Mouse (Mus musculus) layer of hippocampus, adult 8-10 months (tissue): ENCODE measurements around the gene Phactr4. TPM values are rescaled to one million over a fixed set of nuclear protein-coding genes. Genes with fewer than 3 reads are reported as not detected.
"Not testable (repeated sequence)": the region's sequence is repeated elsewhere in the genome, so short reads cannot be mapped to it uniquely, and the experiment has no call there.

ENCODE experiments used
- DNase-seq, 2 experiments: peaks; one replicate each; pipeline ENCODE4 v3.0.0; 2022; ENCODE audit warnings: low spot score in 2 of 2
- total RNA-seq, 4 experiments: library from RNA; stranded (reverse); gene quantifications; 2 replicates each; pipeline ENCODE4 v1.2.4; 2022

Phactr4 gene
- total RNA-seq, 4 experiments from 2014 or later: 9.0 to 14.0 (median 12.6) TPM

DNA sequence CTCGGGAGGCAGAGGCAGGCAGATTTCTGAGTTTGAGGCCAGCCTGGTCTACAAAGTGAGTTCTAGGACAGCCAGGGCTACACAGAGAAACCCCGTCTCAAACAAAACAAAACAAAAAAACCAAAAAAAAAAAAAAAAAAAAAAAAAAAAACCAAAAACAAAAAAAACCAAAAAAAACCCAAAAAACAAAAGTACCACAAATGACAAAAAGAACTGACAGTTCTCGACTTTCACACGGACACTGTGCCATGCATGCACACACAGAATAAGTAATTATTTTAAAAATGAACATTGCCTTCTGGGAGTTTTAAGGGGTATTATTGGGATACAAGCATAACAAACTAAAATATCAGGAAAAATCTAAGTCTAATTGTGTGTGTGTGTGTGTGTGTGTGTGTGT lies 9.0 kb downstream of the Phactr4 start:
- DNase-seq: not testable (repeated sequence)

DNA sequence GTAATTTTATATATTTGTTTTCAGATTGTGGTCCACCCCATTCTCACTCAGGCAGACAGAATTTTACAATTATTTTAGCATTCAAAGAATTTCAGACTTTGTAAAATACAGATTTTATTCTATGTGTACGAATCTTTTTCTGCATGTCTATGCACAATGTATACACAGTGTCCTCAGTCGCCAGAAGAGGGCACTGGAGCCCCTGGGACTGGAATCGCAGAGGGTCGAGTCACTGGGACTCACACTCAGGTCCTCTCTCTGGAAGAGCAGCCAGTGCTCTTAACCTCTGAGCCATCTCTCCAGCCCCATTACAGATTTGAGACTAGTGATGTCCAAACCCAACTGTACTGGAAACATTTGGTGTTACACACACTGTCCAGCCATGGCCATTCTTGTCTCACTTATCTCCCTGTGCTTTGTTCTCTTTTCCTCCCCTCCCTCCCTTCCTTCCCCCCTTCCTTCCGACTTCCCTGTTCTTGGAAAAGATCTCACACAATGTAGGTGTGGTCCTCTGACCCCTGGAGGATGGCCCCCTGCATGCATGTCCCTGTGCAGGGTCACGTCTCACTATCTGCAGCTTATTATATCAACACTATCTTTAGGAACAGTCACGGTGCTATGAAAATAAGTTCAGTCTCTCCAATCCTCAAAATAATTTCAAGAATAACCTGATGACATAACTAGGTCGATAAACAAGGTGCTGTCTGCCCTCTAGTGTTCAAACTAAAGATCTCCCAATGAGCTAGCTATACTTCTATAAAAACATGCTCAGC lies 10.8 kb downstream of the Phactr4 start:
- no peak for DNase-seq

DNA sequence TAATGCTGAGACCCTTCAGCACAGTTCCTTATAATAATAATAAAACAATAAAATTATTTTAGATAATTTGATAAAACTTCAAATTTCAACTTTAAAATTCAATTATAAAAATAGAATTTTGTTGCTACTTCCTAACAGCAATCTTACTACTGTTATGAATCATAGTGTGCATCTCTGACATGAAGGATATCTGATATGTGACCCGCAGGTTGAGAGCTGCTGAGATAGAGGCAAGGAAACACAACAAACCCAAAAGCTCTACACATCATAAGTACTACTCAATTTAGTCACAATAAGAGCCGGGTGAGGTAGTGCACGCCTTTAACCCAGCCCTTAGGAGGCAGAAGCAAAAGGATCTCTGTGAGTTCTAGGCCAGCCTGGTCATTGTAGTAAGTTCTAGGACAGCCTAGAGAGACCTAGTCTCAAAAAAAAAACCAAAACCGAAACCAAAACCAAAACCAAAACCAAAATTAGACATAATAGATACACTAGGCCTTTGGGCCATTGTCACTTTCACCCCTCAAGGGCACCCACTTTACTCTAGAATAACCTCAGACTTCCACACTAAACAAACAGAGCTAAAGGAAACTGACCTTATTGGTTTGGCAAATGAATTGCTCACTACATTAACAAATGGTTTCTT lies 12.6 kb downstream of the Phactr4 start:
- DNase-seq: no peak

DNA sequence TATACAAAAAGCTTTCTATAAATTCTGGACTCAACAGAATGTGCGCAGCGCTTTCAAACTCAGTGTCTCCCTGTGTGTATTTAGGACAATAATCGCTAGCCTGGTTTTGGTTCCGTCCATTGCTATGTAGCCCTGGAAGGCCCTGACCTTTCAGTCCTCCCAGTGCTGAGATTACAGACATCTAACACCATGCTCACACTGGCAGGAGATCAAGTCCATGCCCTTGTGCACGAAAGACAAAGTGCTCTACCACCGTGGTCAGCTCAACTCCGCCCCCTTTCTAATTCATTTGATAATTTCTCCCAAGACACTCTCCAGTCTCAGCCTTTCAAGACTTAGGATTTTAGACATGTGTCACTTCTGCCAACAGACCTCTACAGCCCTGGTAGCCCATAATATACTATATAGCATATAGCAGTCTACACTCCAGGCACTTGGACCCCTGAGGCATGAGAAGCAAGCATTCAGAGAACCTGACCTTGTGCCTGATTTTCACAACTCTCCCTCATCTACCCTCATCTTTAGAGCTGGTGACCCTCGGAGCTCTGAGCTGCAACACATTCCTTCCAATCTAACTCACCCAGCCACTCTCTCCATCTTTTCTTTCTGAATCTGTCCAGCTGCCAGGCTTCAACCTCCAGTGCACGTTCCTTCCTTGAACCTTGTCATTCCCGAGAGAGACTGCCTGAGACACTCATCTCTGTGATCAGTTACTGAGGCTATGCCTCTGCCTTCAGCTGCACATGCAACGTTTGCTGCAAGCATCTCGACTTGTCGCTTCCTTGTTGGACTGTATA lies 15.7 kb downstream of the Phactr4 start:
- DNase-seq: no peak

DNA sequence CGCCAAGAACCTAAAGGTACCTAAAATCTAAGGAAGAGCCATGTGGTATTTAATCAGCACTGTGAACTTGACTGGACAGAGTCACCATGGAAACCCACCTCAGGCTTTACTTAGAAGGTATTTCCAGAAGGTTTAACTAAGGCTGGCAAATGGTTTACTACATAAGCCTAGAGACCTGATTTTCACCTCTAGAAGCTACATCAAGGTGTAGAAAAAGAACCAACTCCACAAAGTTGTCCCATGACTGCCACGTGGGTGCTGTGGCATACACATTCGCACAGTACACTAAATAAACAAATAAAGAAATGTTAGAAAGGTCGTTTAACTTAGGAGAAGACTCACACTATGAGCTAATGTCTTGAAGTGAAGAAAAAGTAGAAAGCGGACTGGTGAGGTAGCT lies 17.7 kb downstream of the Phactr4 start:
- DNase-seq: no peak

DNA sequence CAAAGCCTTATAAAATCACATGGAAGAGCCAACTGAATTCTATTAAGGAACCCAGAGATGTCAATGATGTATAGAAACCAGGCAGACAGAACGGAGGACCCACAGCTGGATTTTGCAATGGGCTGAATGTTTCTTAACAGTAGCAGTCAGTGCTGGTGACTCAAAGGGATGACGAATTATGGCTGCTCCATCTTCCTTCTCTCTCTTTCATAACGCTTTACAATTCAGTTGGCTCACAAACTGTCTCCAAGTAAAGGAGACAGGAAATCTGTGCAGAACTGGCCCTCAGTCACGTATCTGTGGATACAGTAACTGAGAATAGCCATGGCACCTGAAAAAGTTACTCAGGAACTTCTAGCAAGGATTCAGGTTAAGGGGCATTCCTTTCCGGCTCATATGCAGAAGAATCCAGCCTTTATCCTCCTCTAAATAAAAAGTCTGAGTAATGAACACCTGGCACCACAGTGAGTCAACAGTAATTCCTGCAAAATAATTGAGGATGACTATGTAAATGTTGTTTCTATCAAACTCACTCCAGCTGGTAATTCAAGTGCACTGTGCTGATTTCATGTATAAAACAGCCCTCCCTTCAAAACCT lies 19.1 kb downstream of the Phactr4 start:
- no peak for DNase-seq

DNA sequence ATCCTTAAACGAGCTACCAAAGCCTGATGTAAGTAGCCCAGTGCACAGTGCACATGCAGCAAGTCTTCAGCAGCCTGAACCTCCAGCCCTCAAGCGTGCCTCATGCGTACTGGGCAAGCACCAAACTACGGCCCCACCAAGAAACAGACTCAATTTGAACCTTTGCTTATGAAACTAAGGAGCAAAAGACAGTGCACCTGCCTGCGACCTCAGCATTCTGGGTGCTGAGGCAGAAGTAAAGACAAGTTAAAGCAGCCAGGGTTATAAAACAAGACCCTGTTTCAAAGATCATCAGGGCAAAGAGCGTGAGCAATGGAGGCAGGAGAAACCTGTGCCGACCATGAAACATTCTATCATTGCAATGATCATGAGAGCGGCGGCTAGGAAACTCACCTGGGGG lies 21.3 kb downstream of the Phactr4 start:
- no peak for DNase-seq

DNA sequence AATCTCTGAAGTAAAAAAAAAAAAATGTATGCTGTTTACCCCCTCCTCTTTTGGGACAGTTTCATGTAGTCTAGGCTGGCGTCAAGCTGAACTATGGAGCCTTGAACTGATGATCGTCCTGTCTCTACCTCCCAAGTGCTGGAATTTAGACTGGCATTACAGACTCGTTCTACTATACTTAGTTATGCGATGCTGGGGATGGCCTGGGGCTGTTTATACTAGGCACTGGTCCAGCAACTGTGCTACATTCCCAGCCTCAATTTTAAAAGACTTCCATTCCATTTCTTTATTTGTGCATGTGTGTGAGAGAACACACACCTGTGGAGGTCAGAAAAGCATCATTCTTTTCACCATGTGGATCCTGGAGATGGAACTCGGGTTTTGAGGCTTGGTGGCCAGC lies 23.4 kb downstream of the Phactr4 start:
- no peak for DNase-seq

DNA sequence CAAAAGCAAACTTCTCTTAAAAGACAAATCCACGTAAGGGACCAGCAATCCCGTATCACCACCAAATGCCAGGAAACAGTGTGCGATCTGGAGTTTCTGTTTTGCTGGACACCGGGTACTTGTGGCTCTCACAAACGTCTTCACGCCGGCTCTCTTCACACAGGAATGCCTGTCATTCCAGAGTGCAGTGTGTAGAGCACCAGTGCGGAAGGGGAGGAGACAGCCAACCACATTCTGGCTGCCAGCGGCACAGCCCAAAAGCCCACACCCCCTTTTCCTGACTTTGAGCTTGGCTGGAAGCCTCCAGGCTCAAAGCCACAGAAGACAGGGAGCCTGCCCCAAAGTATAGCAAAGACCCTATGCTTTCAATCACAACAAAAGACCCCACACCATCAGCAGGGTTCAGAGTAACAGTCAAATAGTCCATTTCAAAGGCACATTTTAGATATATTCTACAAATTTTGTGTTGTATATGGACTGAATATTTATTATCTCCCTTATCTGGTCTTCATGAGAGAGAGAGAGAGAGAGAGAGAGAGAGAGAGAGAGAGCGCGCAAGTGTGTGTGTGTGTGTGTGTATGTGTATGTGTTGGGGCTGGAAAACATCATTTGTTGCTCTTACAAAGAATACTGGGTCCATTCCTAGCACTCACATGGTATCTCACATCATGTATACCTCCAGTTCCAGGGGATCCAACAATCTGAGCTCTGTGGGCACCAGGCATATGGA lies 24.1 kb downstream of the Phactr4 start:
- DNase-seq: peak in 1 of 2 experiments; percentile 15

DNA sequence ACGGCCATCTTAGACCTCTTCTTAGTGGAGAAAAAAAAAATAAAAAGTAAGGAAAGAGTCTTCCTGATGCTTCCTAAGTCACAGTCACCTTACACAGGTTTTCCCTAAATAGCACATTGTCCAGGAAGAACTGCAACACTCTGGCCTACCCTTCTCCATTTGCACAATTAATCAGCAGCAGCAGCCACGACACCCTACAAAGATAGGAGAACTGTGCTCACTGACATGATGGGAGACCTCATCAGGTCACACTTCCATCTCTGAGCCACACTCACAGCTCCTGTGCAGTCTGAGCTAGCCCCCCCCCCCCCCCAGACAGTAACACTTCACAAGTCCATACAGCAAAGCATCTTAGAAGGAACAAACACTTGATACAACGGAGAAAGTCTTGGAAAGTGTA lies 25.2 kb downstream of the Phactr4 start:
- DNase-seq: no peak

DNA sequence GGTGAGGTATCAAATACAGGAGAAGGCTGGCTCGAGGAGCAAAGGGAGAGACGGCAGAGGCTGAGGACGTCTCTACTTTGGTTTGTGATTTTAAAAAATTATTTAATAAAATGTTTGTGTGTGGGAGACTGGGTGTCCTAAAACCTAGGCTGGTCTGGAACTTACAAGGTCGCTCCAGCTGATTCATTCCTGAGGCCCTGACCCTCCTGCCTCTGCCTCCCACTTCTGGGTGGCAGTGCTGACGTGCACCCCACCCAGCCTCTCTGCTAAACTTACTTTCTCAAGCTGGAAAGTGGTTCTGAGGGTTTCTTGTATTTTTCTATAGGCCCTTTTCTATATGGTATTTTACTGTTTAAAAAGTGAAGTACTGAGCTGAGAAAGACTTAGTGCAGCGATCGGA lies 26.0 kb downstream of the Phactr4 start:
- DNase-seq: no peak

DNA sequence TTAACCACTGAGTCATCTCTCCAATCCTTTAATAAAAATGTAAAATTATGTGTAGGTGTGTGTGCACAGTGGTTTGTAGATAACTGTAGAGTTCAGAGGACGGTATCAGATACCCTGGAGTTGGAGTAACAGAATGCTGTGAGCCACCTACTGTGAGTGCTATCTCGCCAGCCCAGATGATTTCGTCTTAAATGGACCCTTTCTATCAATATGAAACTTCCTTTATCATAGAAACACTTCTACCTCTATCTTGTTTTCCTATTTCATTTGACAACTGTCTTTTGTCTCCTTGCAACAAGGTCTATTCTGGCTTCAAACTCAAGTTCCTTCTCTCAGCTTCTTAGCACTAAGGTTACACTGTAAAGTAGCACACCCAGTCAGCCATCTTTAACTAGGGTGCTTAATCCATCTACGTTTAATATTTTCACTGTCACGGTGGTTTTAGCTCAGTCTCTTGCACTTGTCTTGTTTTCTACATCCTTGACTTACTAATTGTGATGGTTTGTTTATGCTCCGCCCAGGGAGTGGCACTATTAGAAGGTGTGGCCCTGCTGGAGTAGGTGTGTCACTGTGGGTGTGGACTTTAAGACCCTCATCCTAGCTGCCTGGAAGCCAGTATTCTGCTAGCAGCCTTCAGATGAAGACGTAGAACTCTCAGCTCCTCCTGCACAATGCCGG lies 31.1 kb downstream of the Phactr4 start:
- no peak for DNase-seq

DNA sequence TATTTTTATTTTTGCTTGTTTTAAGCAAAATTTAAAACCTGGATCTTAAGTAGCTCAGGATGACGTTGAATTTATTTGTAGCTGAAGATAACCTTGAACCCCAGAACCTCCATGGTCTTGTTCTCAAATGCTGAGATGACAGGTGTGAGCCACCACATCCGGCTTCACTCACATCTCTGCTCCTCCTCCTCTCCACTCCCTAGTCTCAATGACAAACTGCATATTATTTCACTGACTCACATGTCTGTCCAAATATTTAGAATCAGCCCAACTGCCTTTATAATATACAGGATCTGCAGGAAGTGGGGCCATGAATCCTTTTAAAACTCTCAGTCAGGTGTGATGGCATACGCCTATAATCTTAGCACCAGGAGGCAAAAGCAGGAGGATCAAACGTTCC lies 33.0 kb downstream of the Phactr4 start:
- DNase-seq: no peak

DNA sequence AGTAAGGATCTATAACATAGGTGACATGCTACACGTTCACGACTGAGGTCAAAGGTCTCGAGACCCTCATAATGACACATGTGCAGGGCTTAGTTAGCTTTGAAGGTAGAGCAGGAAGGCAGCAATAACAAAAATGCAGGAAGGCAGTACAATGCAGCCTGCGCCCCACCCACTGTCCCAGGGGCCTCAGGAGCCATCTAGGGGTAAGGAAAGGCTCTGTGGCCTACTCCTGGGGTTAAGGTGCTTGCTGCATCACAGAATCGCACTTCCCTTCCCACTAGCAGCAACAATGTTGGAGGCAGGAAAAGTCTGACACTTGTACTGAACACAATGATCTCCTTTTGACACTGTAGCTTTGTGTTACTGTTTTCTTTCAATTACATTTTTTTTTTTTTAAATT lies 34.7 kb downstream of the Phactr4 start:
- no peak for DNase-seq

DNA sequence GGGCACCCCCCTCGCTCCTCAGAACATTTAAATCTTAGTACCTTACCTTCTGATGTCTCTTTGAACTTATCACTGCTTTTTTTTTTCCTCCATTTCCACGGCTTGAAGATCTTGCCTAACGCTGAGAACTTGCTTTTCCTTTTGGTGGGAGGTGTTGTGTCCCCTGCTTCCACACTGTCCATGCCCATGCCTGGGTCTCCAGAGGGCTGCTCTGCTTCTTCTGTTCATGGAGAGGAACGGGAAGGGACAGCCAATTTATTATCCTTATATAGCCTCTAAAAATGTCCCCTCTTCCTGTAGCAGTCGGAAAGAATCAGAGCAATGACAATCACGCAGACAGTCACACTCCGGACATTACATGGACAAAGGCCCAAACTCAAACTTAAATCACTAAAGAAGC lies 35.4 kb downstream of the Phactr4 start:
- no peak for DNase-seq

DNA sequence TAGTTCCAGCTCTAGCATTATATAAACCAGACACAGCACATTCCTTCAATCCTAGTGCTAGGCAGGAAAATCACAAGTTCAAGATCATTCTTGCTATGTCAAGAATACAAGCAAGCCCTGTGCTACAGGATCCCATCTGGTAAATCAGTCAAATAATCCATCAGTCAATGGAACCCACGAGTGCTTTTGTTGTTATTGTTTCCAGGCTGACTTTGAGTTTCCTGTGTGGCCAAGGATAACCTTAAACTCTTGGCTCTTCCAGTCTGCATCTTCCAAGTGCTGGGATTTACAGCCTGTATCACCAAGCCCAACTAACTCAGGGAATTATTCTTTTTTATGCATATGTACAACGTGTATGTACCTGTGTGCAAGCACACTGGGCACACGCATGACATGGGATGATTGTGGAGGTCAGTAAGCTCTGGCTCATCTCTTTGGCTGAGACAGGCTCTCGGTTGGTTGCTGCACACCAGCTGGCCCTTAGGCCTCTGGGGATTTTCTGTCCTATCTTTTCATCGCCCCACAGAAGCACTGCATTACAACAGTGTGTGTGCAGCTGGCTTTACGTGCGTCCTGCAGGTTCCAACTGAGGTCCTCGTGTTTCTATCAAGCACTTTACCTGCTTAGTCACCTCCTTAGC lies 36.4 kb downstream of the Phactr4 start:
- DNase-seq: no peak

DNA sequence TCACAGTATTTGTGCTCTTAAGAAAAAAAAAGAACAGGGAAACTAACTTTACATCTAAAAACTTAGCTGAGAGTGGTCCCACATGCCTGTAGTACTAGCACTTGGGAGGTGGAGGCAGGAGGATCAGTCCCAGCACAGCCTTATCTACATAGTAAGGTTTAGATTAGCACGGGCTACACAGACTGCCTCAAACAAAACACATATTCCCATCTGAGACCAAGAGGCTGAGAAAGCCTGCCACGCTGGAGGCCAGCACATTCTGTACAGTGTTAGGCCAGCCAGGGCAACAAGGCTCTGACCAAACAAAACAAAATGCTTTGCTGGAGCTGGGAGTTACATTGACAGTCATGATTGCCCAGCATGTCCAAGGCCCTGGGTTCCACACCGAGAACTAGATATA lies 38.8 kb downstream of the Phactr4 start:
- DNase-seq: no peak

DNA sequence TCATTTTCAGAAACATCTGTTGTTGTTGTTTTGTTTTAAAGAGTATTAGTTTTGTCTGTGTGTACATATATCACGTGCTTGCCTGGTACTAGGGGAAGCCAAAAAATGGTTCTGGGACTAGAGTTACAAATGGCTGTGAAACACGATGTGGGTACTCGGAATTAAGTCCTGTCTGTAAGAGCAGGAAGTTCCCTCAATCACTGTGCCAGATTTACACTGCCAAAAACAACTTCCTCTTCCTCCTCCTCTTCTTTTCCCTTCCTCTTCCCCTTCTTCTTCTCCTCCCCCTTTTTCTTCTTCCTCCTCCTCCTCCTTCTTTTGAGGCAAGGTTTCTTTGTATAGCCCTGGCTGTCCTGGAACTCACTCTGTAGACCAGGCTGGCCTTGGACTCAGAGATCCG lies 40.0 kb downstream of the Phactr4 start:
- DNase-seq: no peak

DNA sequence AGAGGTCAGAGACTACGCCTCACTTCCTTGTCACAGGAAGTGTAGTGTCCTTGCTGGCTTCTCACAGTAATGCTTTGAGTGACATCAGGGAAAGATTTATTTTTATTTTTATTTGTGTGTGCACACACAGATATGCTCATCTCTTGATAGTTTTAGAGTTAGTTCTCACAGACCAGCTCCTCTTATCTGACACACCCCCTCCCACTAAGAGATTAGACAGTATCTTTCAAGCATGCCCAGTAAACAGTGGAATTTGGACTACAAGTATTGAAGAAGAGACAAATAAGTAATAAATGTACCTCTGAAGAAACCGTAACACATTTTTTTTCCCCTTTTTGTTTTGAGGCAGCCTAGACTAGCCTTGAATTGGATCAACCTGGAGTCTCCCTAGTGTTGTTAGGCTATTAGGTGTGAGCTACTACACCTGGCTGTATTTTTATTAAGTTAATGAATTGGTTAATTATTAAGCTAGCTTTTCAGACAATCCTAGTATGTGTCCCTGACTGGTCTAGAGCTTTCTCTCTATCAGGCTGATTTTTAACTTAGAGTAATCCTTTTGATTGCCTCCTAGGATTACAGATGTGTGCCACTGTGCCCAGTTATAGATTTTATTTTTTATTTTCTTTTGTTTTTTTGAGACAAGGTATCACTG lies 41.2 kb downstream of the Phactr4 start:
- DNase-seq: no peak

DNA sequence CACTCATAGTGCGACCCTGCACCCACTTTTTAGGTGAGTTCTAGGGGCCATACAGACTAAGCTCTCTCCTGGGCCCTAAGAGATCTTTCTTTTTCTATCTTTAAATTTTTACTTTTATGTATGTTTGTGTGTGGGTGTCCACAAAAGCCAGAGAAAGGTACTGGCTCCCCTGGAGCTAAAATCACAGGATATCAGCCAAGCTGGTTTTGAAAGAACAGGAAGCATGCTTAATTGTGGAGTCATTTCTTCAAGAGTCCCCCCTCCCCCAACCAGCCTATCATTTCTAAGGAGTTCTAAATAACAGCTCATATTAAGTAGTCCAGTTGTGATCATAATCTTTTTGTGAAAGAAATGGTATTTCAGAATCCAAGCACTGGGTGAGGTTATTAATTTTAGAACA lies 48.5 kb downstream of the Phactr4 start:
- DNase-seq: no peak
